Mouse (Mus musculus): Measurements from ENCODE around the gene Pfkfb1.

Gene Pfkfb1

DNA sequence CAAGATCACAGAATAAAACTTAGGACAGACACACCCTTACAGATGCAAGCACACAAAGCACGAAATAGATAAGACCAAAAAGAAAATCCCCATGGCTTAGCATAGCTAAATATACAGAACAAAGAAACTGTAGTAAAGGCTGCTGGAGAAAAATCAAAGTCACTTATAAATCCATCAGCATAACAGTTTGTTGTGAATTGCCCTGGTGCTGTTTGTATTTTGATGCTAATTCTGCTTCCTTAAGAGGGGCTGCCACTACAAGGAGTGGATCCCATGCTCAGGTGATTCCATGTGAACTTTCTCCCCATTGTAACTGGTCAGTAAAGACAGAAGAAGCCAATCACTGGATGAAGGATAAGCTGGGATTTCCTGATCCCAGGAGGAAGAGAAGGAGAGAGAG, 89.5 kb downstream of the Pfkfb1 start:
- DNase-seq (ENCODE audit: low read depth, low spot score) = no peak
